Mouse (Mus musculus): Measurements from ENCODE around the gene Lclat1. TPM values are rescaled to one million over a fixed set of nuclear protein-coding genes. Genes with fewer than 3 reads are reported as not detected.
A peak's percentile ranks its signal among the peaks of the same experiment; 100 is the strongest.

Lclat1 gene
- polyA plus RNA-seq (2014; fragmentation: Nextera tagmentation; extraction: Ambion mirVana): 29.2 and 34.6 TPM in 2 replicates

DNA sequence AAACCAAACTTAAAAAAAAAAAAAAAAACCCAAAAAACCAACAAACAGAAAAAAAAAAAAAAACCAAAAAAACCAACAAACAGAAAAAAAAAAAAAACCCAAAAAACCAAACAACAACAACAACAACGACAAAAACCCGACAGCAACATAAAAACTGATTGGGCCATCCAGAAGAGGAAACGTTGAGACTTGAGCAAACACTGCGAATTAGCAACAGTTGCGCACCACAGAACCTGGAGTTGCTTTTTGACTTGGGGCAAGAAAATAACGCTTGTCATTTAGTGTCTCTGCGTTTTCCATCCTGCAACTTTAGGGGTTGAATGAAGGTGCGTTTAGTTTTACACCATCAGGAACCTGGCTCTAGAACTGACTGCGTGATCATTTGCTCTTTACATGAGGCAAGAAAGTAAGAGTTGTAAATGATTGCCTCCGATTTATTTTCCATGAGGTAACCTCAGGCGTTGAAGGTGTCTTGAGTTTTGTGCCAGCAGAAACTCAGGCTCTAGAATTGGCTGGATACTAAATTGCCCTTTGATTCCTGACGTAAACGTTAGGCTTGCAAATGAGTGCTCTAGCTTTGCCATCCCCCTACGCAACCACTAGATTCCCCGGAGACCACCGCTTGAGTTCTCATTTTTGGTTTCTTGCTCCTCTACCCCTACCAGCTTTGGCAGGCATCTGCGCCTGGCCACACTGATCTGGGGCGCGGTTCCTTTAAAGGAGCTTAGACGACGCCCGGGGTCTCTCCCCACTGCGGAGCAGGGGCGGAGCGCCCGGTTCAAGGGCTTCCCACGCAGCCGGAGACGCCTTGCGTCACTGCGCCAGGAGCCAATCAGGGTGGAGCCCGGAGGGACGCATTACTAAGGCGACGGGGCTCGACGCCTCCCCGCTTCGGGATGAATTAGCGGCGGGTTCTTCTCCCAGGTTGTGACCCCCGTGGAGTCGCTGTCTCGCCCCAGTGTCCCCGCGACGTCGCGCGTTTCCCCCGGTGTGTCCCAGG is at the start of gene Lclat1:
Lclat1 (plus strand) TSS at position 828 of the 1,000 bp plus-strand sequence.
- peak within 1 kb of the TSS; percentile 86 for H3K27ac ChIP-seq (ENCODE audit: low read depth)
- 4% methylated on average over 51 of the region's 51 CpGs for WGBS
- no peaks in the 10 kb centered on the region for H3K9me3 ChIP-seq (ENCODE audit: control insufficient read depth, low read length)
- peak; percentile 98 for ATAC-seq (replicated peaks; ENCODE audit: low FRiP score, low TSS enrichment, low read depth)
- H3K27me3 ChIP-seq (replicated peaks; ENCODE audit: control insufficient read depth, insufficient read depth, low read length): no peaks in the 10 kb centered on the region
- H3K4me1 ChIP-seq (replicated peaks; ENCODE audit: control insufficient read depth, insufficient read depth, low read length): peaks cover 12% of the 10 kb centered on the region
- H3K36me3 ChIP-seq (ENCODE audit: control insufficient read depth, insufficient read depth, low read length): no peaks in the 10 kb centered on the region
- peak; percentile 96 for DNase-seq (ENCODE audit: low spot score)
- H3K4me2 ChIP-seq (ENCODE audit: low read length): peak within 1 kb of the TSS; percentile 85
- H3K4me3 ChIP-seq (ENCODE audit: low read depth, low read length): peak within 1 kb of the TSS; percentile 93
- H3K9ac ChIP-seq (ENCODE audit: low read length): peak within 1 kb of the TSS; percentile 90

DNA sequence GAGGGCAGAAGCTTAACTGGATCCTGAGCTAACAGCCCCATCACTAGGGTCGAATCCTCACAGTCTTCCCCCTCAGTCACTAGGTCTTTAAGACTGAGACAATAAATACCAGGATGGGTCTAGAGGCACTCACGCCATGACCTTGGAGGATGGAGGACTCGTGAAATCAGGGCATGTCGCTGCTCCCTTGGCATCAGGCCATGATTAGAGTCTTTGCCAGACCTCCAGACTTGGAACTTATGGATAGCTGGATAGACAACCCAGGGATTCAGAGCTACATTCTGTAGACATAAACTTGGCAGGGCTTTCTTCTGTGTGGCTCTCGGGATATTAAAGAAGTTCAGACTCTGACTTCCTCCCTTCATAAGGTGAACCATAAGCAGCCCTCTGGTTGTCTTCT is 49.5 kb upstream of the Lclat1 start:
- H3K27me3 ChIP-seq (replicated peaks; ENCODE audit: control insufficient read depth, insufficient read depth, low read length): no peaks in the 10 kb centered on the region
- 54% methylated on average over 5 of the region's 5 CpGs for WGBS
- H3K9me3 ChIP-seq (ENCODE audit: control insufficient read depth, low read length): no peaks in the 10 kb centered on the region
- H3K4me2 ChIP-seq (ENCODE audit: low read length): no peak overlapping the region
- no peak overlapping the region for H3K9ac ChIP-seq (ENCODE audit: low read length)
- no peak overlapping the region for H3K4me3 ChIP-seq (ENCODE audit: low read depth, low read length)
- H3K36me3 ChIP-seq (ENCODE audit: control insufficient read depth, insufficient read depth, low read length): no peaks in the 10 kb centered on the region
- H3K4me1 ChIP-seq (replicated peaks; ENCODE audit: control insufficient read depth, insufficient read depth, low read length): peaks cover 32% of the 10 kb centered on the region
- no peak for ATAC-seq (replicated peaks; ENCODE audit: low FRiP score, low TSS enrichment, low read depth)
- no peak overlapping the region for H3K27ac ChIP-seq (ENCODE audit: low read depth)
- DNase-seq (ENCODE audit: low spot score): no peak

DNA sequence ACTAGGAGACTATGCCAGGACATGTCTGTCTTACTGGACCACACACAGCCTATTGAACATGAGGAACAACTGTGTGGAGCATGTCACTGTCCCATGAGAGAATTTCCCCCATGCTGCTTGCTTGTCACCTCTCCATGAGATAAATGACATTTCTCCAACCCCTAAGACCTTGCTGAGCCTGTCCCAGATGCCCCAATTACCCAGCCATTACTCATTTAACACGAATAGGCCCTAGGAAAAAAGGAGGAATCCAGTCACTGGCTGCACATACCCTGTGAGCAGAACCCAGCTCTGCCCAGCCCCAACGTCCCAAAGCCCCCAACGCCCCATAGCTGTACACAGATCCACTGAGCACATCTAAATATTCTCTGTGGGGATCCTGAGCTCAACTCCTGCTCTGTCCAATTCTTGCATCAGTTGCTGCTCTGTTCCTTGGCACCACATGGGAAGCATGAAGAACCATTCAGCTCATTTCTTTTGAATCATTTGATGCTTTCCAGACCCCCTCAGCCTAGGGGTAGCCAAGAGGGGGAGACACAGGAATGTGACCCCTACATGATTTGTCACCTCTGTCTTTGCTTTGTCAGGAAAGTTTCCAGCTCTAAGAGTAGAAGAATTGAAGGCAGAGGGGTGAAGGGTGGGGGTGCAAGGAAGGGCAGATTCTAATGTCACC is 47.4 kb upstream of the Lclat1 start:
- Histone ChIP-seq H3K4me3 (ENCODE audit: low read depth, low read length) (no peak overlapping the region), H3K4me2 (ENCODE audit: low read length) (no peak overlapping the region), H3K36me3 (ENCODE audit: control insufficient read depth, insufficient read depth, low read length) (no peaks in the 10 kb centered on the region), H3K27ac (ENCODE audit: low read depth) (peak overlapping the region; percentile 60), H3K27me3 (replicated peaks; ENCODE audit: control insufficient read depth, insufficient read depth, low read length) (no peaks in the 10 kb centered on the region), H3K9ac (ENCODE audit: low read length) (no peak overlapping the region), H3K4me1 (replicated peaks; ENCODE audit: control insufficient read depth, insufficient read depth, low read length) (peaks cover 22% of the 10 kb centered on the region), H3K9me3 (ENCODE audit: control insufficient read depth, low read length) (no peaks in the 10 kb centered on the region)
- ATAC-seq (replicated peaks; ENCODE audit: low FRiP score, low TSS enrichment, low read depth): peak; percentile 74
- WGBS: 15% methylated on average over 3 of the region's 3 CpGs
- no peak for DNase-seq (ENCODE audit: low spot score)

DNA sequence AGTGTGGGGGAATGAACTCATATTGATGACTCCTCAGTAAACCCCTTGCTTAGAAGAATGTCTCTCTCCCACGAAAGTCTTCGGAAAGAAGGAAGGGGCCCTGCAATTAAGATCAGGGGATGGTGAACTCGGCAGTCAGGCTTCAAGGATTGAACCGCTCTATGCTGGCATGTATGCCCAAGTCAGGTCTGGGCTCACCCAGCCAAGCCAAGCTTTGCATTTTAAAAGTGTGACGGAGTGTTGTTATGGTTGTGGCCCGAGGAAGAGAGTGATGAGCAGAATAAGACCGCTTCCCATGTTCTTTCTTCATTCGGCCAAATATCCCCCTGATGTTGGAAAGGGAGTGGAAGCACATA is 46.9 kb upstream of the Lclat1 start:
- ATAC-seq (replicated peaks; ENCODE audit: low FRiP score, low TSS enrichment, low read depth) (0 out of 2 replicates have a peak, but pooled peaks have one; percentile 19), DNase-seq (ENCODE audit: low spot score) (no peak)
- Histone ChIP-seq H3K4me2 (ENCODE audit: low read length) (no peak overlapping the region), H3K9ac (ENCODE audit: low read length) (no peak overlapping the region), H3K4me1 (replicated peaks; ENCODE audit: control insufficient read depth, insufficient read depth, low read length) (peaks cover 24% of the 10 kb centered on the region), H3K27ac (ENCODE audit: low read depth) (peak overlapping the region; percentile 60), H3K9me3 (ENCODE audit: control insufficient read depth, low read length) (no peaks in the 10 kb centered on the region), H3K27me3 (replicated peaks; ENCODE audit: control insufficient read depth, insufficient read depth, low read length) (no peaks in the 10 kb centered on the region), H3K36me3 (ENCODE audit: control insufficient read depth, insufficient read depth, low read length) (no peaks in the 10 kb centered on the region), H3K4me3 (ENCODE audit: low read depth, low read length) (no peak overlapping the region)
- 45% methylated on average over 8 of the region's 8 CpGs for WGBS

DNA sequence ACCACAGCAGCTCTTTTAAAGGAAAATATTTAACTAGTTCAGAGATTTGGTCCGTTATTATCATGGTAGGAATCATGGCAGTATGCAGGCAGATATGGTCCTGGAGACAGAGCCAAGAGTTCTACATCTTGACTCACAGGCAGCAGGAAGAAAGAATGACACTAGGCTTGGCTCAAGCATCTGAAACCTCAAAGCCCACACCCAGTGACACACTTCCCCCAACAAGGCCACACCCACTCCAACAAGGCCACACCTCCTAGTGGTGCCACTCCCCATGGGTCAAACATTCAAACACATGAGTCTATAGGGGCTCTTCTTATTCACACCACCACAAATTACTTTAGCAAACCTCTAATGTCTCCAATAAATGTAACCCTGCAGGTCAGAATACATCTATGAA is 45.1 kb upstream of the Lclat1 start:
- WGBS: 84% methylated on average over 1 of the region's 1 CpGs
- Histone ChIP-seq H3K27ac (ENCODE audit: low read depth) (no peak overlapping the region), H3K9ac (ENCODE audit: low read length) (no peak overlapping the region), H3K36me3 (ENCODE audit: control insufficient read depth, insufficient read depth, low read length) (no peaks in the 10 kb centered on the region), H3K9me3 (ENCODE audit: control insufficient read depth, low read length) (no peaks in the 10 kb centered on the region), H3K4me2 (ENCODE audit: low read length) (no peak overlapping the region), H3K4me1 (replicated peaks; ENCODE audit: control insufficient read depth, insufficient read depth, low read length) (peaks cover 28% of the 10 kb centered on the region), H3K4me3 (ENCODE audit: low read depth, low read length) (no peak overlapping the region), H3K27me3 (replicated peaks; ENCODE audit: control insufficient read depth, insufficient read depth, low read length) (no peaks in the 10 kb centered on the region)
- ATAC-seq (replicated peaks; ENCODE audit: low FRiP score, low TSS enrichment, low read depth) (no peak), DNase-seq (ENCODE audit: low spot score) (no peak)

DNA sequence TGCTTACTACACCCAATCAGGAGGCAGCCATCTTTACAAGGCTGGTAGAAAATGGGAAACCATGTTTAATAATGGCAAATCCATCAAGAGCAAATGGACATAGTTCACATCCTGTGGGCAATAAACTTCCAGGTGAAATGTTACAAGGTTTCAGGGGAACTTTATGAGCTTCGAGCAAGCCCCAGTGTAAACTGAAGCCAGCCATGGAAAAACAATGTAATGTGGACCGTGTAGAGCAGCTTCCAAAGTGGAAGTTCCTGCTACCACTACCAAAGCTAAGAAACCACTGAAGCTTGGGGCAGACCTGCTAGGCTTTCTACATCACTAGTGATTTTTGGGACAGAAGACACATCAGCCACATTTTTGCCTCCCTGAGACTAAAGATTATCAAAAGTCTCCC is 44.5 kb upstream of the Lclat1 start:
- no peaks in the 10 kb centered on the region for H3K27me3 ChIP-seq (replicated peaks; ENCODE audit: control insufficient read depth, insufficient read depth, low read length)
- no peaks in the 10 kb centered on the region for H3K36me3 ChIP-seq (ENCODE audit: control insufficient read depth, insufficient read depth, low read length)
- no peak overlapping the region for H3K4me3 ChIP-seq (ENCODE audit: low read depth, low read length)
- peaks cover 33% of the 10 kb centered on the region for H3K4me1 ChIP-seq (replicated peaks; ENCODE audit: control insufficient read depth, insufficient read depth, low read length)
- no peak overlapping the region for H3K9ac ChIP-seq (ENCODE audit: low read length)
- WGBS: 66% methylated on average over 2 of the region's 2 CpGs
- H3K27ac ChIP-seq (ENCODE audit: low read depth): no peak overlapping the region
- H3K9me3 ChIP-seq (ENCODE audit: control insufficient read depth, low read length): no peaks in the 10 kb centered on the region
- no peak for DNase-seq (ENCODE audit: low spot score)
- H3K4me2 ChIP-seq (ENCODE audit: low read length): no peak overlapping the region
- no peak for ATAC-seq (replicated peaks; ENCODE audit: low FRiP score, low TSS enrichment, low read depth)

DNA sequence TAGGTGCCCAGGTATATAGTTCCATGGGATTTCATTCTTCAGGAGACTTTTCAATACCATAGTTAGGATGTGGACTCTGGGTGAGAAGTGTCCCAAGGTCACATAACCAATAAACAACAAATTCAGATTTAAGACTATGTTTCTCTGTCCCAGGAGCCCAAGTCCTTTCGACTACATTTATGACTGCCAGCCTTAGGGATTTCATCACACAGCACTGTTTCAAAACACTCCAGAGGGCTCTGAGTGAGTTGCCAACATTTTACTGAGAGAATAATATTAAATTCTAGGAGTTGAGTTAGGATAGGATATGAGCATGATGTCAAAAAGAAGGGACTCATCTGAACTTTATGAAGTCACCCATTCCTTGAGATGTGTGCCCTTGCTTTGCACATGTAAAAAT is 44.0 kb upstream of the Lclat1 start:
- ATAC-seq (replicated peaks; ENCODE audit: low FRiP score, low TSS enrichment, low read depth): no peak

DNA sequence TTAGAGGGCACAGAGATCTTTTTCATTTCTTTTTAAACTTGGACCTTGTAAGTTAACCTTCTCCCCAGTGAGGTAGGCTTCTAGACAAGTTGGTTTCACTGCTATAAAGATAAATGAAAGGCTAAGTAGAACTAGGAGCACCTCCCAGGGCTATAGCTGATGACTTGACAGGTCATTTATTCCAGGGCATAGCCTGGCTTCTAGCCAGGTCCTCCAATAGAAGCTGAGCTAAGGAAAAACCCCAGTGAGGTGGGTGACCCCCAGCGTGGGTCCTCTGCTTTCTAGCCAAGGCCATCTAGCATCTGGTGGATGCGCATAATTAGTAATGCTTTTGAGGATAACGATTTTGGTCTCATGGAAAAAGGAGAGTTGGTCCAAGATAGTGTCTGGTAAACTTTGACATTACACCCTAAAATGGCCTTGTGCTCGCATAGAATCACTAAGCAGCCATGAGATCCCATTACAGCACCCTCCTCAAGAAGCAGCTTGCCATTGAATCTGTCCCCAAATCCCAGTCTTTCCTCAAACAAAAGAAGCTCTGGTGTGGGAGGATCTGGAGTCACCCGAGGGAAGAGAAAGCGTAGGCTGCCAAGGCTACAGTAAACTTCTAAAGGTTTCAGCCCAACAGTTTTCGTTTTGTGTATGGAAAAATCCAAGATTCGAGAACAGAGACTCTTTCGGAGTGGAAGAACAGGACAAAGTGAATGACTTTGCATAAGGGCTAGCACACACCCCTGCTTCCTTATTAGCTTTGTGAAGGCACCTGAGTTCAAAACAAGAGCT is 41.2 kb upstream of the Lclat1 start:
- H3K9me3 ChIP-seq (ENCODE audit: control insufficient read depth, low read length): no peaks in the 10 kb centered on the region
- no peak overlapping the region for H3K4me3 ChIP-seq (ENCODE audit: low read depth, low read length)
- no peak for DNase-seq (ENCODE audit: low spot score)
- no peak for ATAC-seq (replicated peaks; ENCODE audit: low FRiP score, low TSS enrichment, low read depth)
- H3K9ac ChIP-seq (ENCODE audit: low read length): no peak overlapping the region
- H3K36me3 ChIP-seq (ENCODE audit: control insufficient read depth, insufficient read depth, low read length): no peaks in the 10 kb centered on the region
- peaks cover 28% of the 10 kb centered on the region for H3K4me1 ChIP-seq (replicated peaks; ENCODE audit: control insufficient read depth, insufficient read depth, low read length)
- H3K27me3 ChIP-seq (replicated peaks; ENCODE audit: control insufficient read depth, insufficient read depth, low read length): no peaks in the 10 kb centered on the region
- peak overlapping the region; percentile 78 for H3K27ac ChIP-seq (ENCODE audit: low read depth)
- H3K4me2 ChIP-seq (ENCODE audit: low read length): no peak overlapping the region
- WGBS: 74% methylated on average over 9 of the region's 9 CpGs

More for the DNA sequence above, 44.0 kb upstream of the Lclat1 start:
- Histone ChIP-seq H3K9me3 (ENCODE audit: control insufficient read depth, low read length) (no peaks in the 10 kb centered on the region), H3K4me1 (replicated peaks; ENCODE audit: control insufficient read depth, insufficient read depth, low read length) (peaks cover 35% of the 10 kb centered on the region), H3K27ac (ENCODE audit: low read depth) (no peak overlapping the region), H3K4me3 (ENCODE audit: low read depth, low read length) (no peak overlapping the region), H3K27me3 (replicated peaks; ENCODE audit: control insufficient read depth, insufficient read depth, low read length) (no peaks in the 10 kb centered on the region), H3K9ac (ENCODE audit: low read length) (no peak overlapping the region), H3K36me3 (ENCODE audit: control insufficient read depth, insufficient read depth, low read length) (no peaks in the 10 kb centered on the region), H3K4me2 (ENCODE audit: low read length) (no peak overlapping the region)
- WGBS: 84% methylated on average over 1 of the region's 1 CpGs
- DNase-seq (ENCODE audit: low spot score): no peak

All from intestine, embryonic 14.5 days (tissue).